In genomic region chr6:120483211-120483626, GRCm38 (mm10) we compare ENCODE assay signal across 1 mouse cellular context.
TF ChIP-seq lines count a peak whose summit lies in the region.

No protein-coding gene starts in this region.

TF ChIP-seq in MEL, 35 proteins besides CTCF, POLR2A, EP300 and RAD21 (continued from another document):
- TF ChIP-seq SIN3A (IDR thresholded peaks at IDR 0.05; ENCODE audit: low read length) (peak; percentile 39; the same call in 1 of the 2 replicates), POLR2AphosphoS2 (IDR thresholded peaks at IDR 0.05; ENCODE audit: low read length) (no peak), ETS1 (IDR thresholded peaks at IDR 0.05; ENCODE audit: low read depth, low read length) (no peak)
